Mouse (Mus musculus) monocyte, adult 2 months (primary cell): ENCODE results near the gene Agfg1.

Source experiments
- DNase-seq, 2 experiments: peaks; one replicate each; pipeline ENCODE4 v3.0.0; 2022; ENCODE audit warnings: low spot score in 2 of 2, low read depth in 1 of 2

Gene Agfg1

DNA sequence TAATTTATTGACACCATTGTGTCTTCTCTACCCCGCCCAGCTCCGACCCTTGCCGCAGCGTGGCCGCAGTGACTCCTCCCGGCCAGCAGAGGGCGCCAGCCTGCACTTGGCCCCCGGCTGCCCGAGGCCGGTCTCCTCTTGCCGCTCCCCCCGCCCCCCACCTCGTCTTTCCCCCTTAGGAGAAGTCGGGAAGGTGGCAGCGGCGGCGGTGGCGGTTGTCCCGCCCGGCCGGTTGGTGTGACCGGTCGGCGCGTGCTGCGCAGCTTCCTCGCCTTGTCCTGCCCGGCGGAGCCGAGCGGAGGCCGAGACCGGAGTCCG is at the start of gene Agfg1:
TSS of gene Agfg1 (plus strand) at position 188 of the 318 bp plus-strand sequence.
- peak; percentile 83 to 93 for DNase-seq

DNA sequence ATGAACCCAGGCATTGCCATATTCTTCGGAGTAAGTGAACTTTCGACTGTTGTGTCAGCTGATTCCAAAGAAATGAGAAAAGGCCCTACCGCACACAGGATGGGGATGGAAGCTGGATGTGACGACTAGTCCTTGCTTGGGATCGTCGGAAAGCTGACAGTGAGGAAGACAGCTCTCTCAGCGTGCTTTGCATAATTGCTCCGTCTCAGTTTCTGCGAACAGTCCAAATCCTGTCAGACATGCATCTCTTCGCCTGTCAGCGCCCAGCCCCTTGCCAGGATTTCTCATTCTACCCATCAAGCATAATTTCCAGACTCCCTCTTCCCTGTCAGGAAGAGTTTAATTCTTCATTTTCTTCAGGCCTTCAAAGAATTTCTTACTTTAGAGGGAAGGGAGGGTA is 48.2 kb upstream of the Agfg1 start:
- DNase-seq: no peak

- no peak for DNase-seq
These were observed 47.0 kb upstream of the Agfg1 start for GRCm38 (mm10) chr1:82792238-82792637.

GRCm38 (mm10) chr1:82793110-82793509 is 46.2 kb upstream of the Agfg1 start:
- no peak for DNase-seq

GRCm38 (mm10) chr1:82793986-82794385 is 45.3 kb upstream of the Agfg1 start:
- no peak for DNase-seq

DNA sequence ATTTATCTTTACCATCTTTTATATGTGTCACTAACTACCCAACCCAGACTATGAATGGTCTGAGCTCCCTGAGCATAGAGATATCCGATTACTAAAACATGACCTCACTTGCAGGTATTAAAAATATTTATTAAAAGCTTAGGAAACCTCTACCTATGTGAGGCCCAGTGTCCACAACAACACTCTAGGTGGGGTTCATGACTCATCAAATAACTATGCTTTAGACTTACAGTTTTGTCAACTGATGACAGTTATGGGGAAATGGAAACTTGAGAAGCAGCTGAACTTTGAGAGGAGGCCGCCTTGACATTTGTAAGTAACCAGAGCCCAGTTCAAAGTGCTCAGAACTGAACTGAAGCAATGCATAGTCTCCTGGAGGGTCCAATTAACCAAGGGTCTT is 44.1 kb upstream of the Agfg1 start:
- DNase-seq: no peak

DNA sequence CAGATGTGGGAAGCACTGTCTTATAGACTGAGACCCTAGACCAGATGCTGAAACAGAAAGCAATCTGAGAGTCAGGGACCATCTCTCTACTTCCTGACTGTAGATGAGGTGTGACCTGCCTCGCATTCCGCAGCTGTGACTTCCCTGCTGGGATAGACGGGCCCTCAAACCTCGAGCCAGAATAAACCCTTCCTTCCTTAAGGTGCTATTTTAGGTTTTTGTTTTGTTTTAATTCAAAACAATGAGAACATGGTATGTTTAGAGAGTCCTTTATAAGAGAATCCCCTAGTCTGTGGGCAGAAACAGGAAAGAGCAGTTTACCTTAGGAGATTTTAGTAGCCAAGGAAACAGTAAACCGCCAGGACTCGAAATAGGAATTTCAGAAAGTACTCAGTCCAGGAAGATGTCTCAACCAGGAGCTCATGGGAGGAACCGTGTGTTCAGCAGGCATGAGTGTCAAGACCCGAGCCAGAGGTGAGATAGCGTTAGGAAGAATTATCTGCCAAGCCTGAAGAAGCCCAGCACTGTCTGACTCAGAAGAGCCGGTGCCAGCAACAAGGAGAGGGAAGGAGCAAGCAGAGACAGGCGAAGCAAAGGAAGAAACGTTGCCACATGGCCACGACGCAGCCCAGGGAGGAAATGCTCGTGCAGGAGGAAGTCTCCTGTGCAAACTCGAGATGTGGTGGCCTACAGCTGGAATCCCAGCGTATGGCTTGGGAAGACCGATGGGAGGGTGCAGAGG is 43.4 kb upstream of the Agfg1 start:
- no peak for DNase-seq

DNA sequence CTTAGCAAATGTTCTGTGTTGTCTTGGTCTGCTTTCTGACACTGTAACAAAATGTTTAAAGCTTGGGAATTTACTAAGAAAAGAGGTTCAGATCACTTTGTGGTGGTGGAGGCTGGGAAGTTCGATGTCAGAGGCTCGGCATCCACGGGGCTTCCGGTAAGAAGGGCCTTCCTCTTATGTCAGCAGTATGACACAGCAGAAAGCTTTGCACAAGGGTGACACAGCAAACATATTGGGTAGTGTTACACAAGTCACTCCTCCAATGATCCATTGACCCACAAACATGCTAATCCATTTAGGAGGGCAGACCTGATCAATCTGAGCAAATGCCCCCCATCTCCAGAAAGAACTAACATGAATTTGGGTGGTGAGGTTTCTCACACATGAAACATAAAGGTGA is 42.2 kb upstream of the Agfg1 start:
- DNase-seq: no peak

GRCm38 (mm10) chr1:82798304-82798703 is 41.0 kb upstream of the Agfg1 start:
- DNase-seq: no peak

GRCm38 (mm10) chr1:82798922-82799321 is 40.4 kb upstream of the Agfg1 start:
- peak; percentile 16 to 27 for DNase-seq

- DNase-seq: no peak
These were observed 38.0 kb upstream of the Agfg1 start for GRCm38 (mm10) chr1:82801105-82801783.

- DNase-seq: no peak
These were observed 35.7 kb upstream of the Agfg1 start for GRCm38 (mm10) chr1:82803608-82804007.

DNA sequence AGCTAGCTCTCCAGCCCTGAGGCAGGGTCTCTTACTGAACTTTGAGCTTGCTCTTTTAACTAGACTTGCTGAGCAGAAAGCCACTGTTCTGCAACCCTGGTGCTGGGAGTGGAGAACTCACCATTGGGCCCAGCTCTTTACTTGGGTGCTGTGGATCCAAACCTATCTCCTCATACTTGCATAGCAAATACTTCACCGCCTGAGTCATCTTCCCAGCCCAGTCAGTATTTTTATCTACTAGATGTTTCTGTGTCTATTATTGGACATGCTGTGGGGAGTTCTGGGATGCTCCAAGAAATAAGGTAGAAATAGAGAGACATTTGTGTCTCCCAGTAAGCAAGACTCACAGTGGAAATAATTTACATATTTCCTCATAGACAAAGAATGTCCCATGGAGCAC is 35.2 kb upstream of the Agfg1 start:
- no peak for DNase-seq

DNA sequence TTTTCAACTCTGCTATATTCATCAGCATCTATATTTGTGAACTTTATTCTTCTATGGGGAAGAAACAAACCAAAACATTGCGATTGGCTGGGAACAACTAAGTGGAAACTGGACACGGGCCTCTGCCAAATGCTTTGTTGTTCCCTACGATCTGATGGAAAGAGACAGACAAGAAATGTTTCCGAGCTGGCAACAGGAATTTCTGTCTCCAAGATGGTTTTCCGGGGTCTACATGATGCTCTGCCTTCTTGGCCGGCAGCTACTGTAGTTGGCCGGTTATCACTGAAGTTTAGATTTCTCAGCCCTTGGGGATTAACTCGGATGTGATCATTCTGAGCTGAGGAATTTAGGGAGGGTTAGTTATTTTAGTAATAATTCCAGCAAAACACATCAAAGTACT is 32.9 kb upstream of the Agfg1 start:
- DNase-seq: no peak

GRCm38 (mm10) chr1:82807206-82807605 is 32.1 kb upstream of the Agfg1 start:
- DNase-seq: no peak

GRCm38 (mm10) chr1:82808564-82808963 is 30.7 kb upstream of the Agfg1 start:
- DNase-seq: no peak

- DNase-seq: no peak
These were observed 27.5 kb upstream of the Agfg1 start for GRCm38 (mm10) chr1:82811766-82812165.

DNA sequence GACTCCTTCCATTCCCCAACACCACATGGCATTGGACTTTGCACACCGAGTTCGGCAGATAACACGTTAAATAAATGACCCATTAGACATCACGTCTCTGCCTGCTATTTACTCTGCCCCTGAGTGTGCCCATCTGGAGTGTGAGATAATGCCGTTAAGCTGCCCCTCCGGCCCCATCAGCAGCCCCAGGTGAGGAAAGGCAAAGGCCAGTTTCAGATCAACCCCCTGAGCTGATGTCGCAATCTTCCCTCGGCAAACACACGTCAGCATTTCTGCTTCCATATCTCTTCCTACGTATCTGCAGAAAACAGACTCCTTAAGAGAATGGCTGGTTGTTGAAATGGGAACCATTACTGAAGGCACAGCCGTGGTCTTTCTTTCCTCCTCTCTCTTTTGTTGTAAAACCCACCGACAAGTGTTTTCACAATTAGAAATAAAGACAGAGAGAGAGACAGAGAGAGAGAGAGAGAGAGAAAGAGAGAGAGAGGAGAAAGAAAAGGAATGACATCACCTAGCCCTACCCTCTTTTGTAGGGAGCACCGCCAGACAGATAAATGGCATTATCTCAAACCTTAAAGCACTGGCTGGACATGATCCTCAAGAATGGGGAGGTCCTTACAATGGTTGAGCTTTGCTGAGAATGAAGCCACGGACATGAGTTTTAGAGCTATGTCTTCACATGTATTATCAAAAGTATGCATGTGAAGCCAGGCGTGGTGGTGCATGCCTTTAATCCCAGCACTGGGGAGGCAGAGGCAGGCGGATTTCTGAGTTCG is 23.2 kb upstream of the Agfg1 start:
- no peak for DNase-seq

DNA sequence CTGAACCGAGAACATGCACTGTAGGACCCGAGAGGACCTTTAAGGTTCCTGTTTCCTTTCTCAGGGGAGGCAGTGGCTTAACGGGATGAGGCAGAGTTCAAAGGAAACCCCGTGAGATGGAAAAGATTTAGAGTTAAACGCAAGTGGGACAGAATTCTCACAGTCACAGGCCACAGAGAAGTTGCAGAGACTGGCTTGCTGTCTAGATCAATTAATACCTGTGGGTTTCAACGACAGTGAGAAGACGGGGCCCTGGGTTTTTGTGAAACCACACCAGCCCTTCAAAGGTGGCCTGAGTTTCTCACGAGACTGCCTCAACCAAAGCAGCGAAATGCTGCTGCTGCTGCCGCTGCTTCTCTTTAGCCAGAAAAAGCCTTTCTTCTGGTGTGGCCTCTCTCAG is 19.9 kb upstream of the Agfg1 start:
- DNase-seq: no peak

- no peak for DNase-seq
These were observed 19.1 kb upstream of the Agfg1 start for GRCm38 (mm10) chr1:82820179-82820578.

GRCm38 (mm10) chr1:82820626-82821186 is 18.6 kb upstream of the Agfg1 start:
- DNase-seq: no peak

DNA sequence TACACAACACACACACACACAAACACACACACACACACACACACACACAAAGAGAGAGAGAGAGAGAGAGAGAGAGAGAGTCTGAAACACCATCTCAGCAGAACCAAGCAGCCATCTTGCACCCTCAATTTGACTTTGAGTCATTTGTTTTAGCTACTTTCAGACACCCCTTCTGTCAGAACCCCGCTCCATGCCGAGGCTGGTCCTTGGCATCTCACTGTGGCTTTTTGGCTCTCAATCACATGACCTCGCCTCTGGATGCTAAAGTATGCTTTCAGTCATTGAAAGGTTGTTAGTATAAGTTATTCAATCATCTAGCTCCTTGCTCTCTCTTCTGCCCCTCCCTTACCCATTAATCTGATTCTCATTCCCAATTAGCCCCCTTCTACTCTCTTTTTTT is 17.4 kb upstream of the Agfg1 start:
- no peak for DNase-seq
